In the genomic region with DNA sequence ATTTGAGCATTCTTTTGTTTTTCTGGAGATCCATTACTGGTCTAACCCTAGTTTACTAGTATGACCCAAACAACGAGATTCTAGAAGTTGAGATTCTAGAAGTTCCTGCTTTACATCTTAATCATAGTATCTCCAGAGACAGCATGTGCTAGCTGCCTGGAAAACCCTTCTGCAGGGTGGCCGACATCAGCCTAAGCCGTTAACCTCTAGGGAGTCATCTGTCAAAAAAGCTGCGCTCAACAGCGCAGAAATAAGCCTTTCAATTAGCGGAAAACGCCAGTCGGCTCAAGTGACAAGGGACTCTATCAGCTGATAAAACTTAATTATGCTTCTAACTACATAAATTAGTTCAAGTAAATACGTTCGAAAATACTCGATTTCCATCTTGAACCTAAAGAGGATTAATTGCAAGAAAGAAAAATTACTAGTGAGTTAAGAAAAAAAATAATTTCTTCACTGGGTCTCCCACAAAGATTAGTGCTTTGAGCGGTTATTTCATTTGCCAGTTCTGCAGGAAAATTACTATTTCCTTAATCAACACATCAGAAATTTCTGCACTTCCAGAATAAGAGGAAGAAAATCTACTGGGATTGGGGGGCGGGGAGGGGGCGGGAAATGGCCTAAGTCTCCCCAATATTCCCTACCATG, we compare ENCODE assay signal across 8 mouse cellular contexts. TPM values are rescaled to one million over a fixed set of nuclear protein-coding genes. Genes with fewer than 3 reads are reported as not detected.
DNase-seq lines count a peak whose midpoint lies in the region; ATAC-seq and TF ChIP-seq lines count a peak whose summit lies in the region.

No protein-coding gene starts in this region.

- peaks cover 3% of the 10 kb centered on the region; the same call in 1 of the 2 replicates for H3K79me2 ChIP-seq in MEL (ENCODE audit: control insufficient read depth, insufficient read depth, low read length, poor library complexity)

- H3K9ac ChIP-seq in MEL (ENCODE audit: control insufficient read depth, low read depth, low read length, poor library complexity, severe bottlenecking) = peak overlapping the region; percentile 78
- peak overlapping the region; percentile 29 for H3K9ac ChIP-seq in forebrain, embryonic 12.5 days
- H3K9ac ChIP-seq in intestine, embryonic 14.5 days (ENCODE audit: low read length) = peak overlapping the region; percentile 25

- WGBS in forebrain, embryonic 12.5 days = under 1% methylated on average over 14 of the region's 14 CpGs
- 2% methylated on average over 14 of the region's 14 CpGs for WGBS in intestine, embryonic 14.5 days

- TF ChIP-seq EP300 in MEL (IDR thresholded peaks at IDR 0.05; ENCODE audit: low read depth in 1 of 2, low read length in 2 of 2) = peak in 1 of 2 experiments; percentile 25; a peak in 1 of 4 replicates

- peak overlapping the region; percentile 97 for H3K27ac ChIP-seq in MEL (ENCODE audit: control insufficient read depth, low read depth, low read length)
- H3K27ac ChIP-seq in forebrain, embryonic 12.5 days = peak overlapping the region; percentile 94
- peak overlapping the region; percentile 94 for H3K27ac ChIP-seq in intestine, embryonic 14.5 days (ENCODE audit: low read depth)

- H3K4me2 ChIP-seq in forebrain, embryonic 12.5 days = peak overlapping the region; percentile 53
- peak overlapping the region; percentile 62 for H3K4me2 ChIP-seq in intestine, embryonic 14.5 days (ENCODE audit: low read length)

- no peaks in the 10 kb centered on the region for H3K27me3 ChIP-seq in MEL (ENCODE audit: control insufficient read depth in 1 of 2, insufficient read depth in 2 of 2, low read length in 2 of 2)
- no peaks in the 10 kb centered on the region for H3K27me3 ChIP-seq in forebrain, embryonic 12.5 days
- no peaks in the 10 kb centered on the region for H3K27me3 ChIP-seq in intestine, embryonic 14.5 days (replicated peaks; ENCODE audit: control insufficient read depth, insufficient read depth, low read length)

- no peak for TF ChIP-seq CTCF in MEL (IDR thresholded peaks at IDR 0.05 in 2 of 3, conservative IDR thresholded peaks at IDR 0.05 in 1 of 3; ENCODE audit: control insufficient read depth in 1 of 3, insufficient read depth in 1 of 3, low read depth in 2 of 3, low read length in 3 of 3, poor library complexity in 1 of 3, severe bottlenecking in 1 of 3)

- H3K9me3 ChIP-seq in MEL (replicated peaks; ENCODE audit: insufficient read depth, low read length) = no peaks in the 10 kb centered on the region
- no peaks in the 10 kb centered on the region for H3K9me3 ChIP-seq in forebrain, embryonic 12.5 days
- no peaks in the 10 kb centered on the region for H3K9me3 ChIP-seq in intestine, embryonic 14.5 days (ENCODE audit: control insufficient read depth, low read length)

- peaks cover 14 to 24% of the 10 kb centered on the region in 2 experiments for H3K4me1 ChIP-seq in MEL (ENCODE audit: control insufficient read depth in 1 of 2, insufficient read depth in 2 of 2, low read length in 2 of 2)
- peaks cover 43% of the 10 kb centered on the region for H3K4me1 ChIP-seq in forebrain, embryonic 12.5 days
- H3K4me1 ChIP-seq in intestine, embryonic 14.5 days (replicated peaks; ENCODE audit: control insufficient read depth, insufficient read depth, low read length) = peaks cover 33% of the 10 kb centered on the region

- no peak for TF ChIP-seq RAD21 in MEL (IDR thresholded peaks at IDR 0.05; ENCODE audit: low read depth, low read length)

- ATAC-seq in forebrain, embryonic 12.5 days (ENCODE audit: low FRiP score) = peak; percentile 59
- ATAC-seq in intestine, embryonic 14.5 days (replicated peaks; ENCODE audit: low FRiP score, low TSS enrichment, low read depth) = no peak

- H3K36me3 ChIP-seq in MEL (ENCODE audit: control insufficient read depth in 1 of 2, insufficient read depth in 2 of 2, low read length in 2 of 2) = peaks cover 0 to 25% of the 10 kb centered on the region in 2 experiments; a peak in 2 of 4 replicates
- no peaks in the 10 kb centered on the region for H3K36me3 ChIP-seq in forebrain, embryonic 12.5 days (replicated peaks)
- H3K36me3 ChIP-seq in intestine, embryonic 14.5 days (ENCODE audit: control insufficient read depth, insufficient read depth, low read length) = no peaks in the 10 kb centered on the region

- TF ChIP-seq POLR2A in MEL (IDR thresholded peaks at IDR 0.05; ENCODE audit: control insufficient read depth in 1 of 2, insufficient read depth in 1 of 2, low read depth in 1 of 2, low read length in 2 of 2, poor library complexity in 1 of 2) = no peak

- DNase-seq in cerebellum, adult 18-20 months = peak; percentile 41 to 54
- DNase-seq in cerebellum, adult 11 months = no peak
- peak; percentile 84 for DNase-seq in MEL (ENCODE audit: low read depth, low spot score)
- DNase-seq in intestine, embryonic 14.5 days (ENCODE audit: low spot score) = no peak
- DNase-seq in lung, postnatal 14 days = peak; percentile 35
- DNase-seq in spleen, postnatal 4 days (ENCODE audit: low spot score in 2 of 2) = peak; percentile 42 to 73
- DNase-seq in layer of hippocampus, postnatal 25 days (ENCODE audit: extremely low spot score in 1 of 2, low spot score in 1 of 2) = no peak

- peak overlapping the region; percentile 65 to 83 for H3K4me3 ChIP-seq in MEL (ENCODE audit: control insufficient read depth in 1 of 2, insufficient read depth in 1 of 2, low read depth in 2 of 2, low read length in 2 of 2)
- H3K4me3 ChIP-seq in forebrain, embryonic 12.5 days (replicated peaks) = peak overlapping the region; percentile 24
- H3K4me3 ChIP-seq in intestine, embryonic 14.5 days (ENCODE audit: low read depth, low read length) = peak overlapping the region; percentile 31

TF ChIP-seq in MEL, 35 proteins besides CTCF, POLR2A, EP300 and RAD21:
- TF ChIP-seq RCOR1 (IDR thresholded peaks at IDR 0.05; ENCODE audit: low read depth, low read length) (no peak), CHD1 (IDR thresholded peaks at IDR 0.05; ENCODE audit: low read depth, low read length) (peak; percentile 91; the same call in 1 of the 2 replicates), UBTF (IDR thresholded peaks at IDR 0.05; ENCODE audit: borderline replicate concordance, insufficient read depth, low read depth, low read length) (peak; percentile 75; the same call in 1 of the 2 replicates), MXI1 (IDR thresholded peaks at IDR 0.05; ENCODE audit: low read depth, low read length) (peak; percentile 82), MYB (IDR thresholded peaks at IDR 0.05; ENCODE audit: low read depth, low read length) (0 out of 2 replicates have a peak, but pooled peaks have one; percentile 9), MAX (IDR thresholded peaks at IDR 0.05; ENCODE audit: low read length) (peak; percentile 42; the same call in 1 of the 2 replicates), MYC (IDR thresholded peaks at IDR 0.05; ENCODE audit: low read depth, low read length) (peak; percentile 76; the same call in 1 of the 2 replicates), ETS1 (IDR thresholded peaks at IDR 0.05; ENCODE audit: low read depth, low read length) (peak; percentile 79), SIN3A (IDR thresholded peaks at IDR 0.05; ENCODE audit: low read length) (peak; percentile 70), SMC3 (IDR thresholded peaks at IDR 0.05; ENCODE audit: low read depth, low read length) (no peak)

RNA-seq across cellular contexts. Expression of a gene that starts 53.0 kb away (rescaled TPM):
- 9.9 and 16.9 TPM in 2 replicates for total RNA-seq in MEL (2012; rRNA removed)
- polyA plus RNA-seq in MEL (2012; ENCODE audit: insufficient read depth in 1 of 2, insufficient read length in 2 of 2, low read depth in 1 of 2, low replicate concordance in 2 of 2, missing spikeins in 1 of 2) = 100 to 1,000 TPM in 1 of 2 experiments, 10 to 100 TPM in 1; 21.4 to 275 TPM
- 69.4 and 78.8 TPM in 2 replicates for polyA plus RNA-seq in forebrain, embryonic 12.5 days (2016; fragmentation: Nextera tagmentation; extraction: Ambion mirVana)
- polyA plus RNA-seq in intestine, embryonic 14.5 days (2014; fragmentation: Nextera tagmentation; extraction: Ambion mirVana) = 50.5 and 68.2 TPM in 2 replicates
- total RNA-seq in layer of hippocampus, postnatal 25 days (2021) = 10 to 100 TPM; 44.2 to 53.1 TPM

Comparison
In these comparisons a context has a peak if more than half of its experiments do, and no peak if none do; other contexts are left out.
1. DNase-seq: peak in cerebellum, adult 18-20 months (2 of 2), MEL (single experiment), lung, postnatal 14 days (single experiment) and spleen, postnatal 4 days (2 of 2); none in cerebellum, adult 11 months (single experiment), intestine, embryonic 14.5 days (single experiment) and layer of hippocampus, postnatal 25 days (0 of 2).
2. H3K4me3 ChIP-seq: peak in every context shown above with its lines; median percentile 74 in MEL; 31 in intestine, embryonic 14.5 days; 24 in forebrain, embryonic 12.5 days.
3. H3K9ac ChIP-seq: peak in every context shown above with its lines; median percentile 78 in MEL; 29 in forebrain, embryonic 12.5 days; 25 in intestine, embryonic 14.5 days.
4. Peak in every context shown above with its lines, with median percentiles within 50 percentile points of each other: H3K27ac ChIP-seq.